Mouse (Mus musculus) cerebellum, postnatal 4 days (tissue): ENCODE measurements at regions not wholly inside any gene's neighbourhood (a gene's known extent, or its start where the extent isn't known, plus 50 kb on each side); places are given as distances from the start of the nearest gene placed in this dataset.

Source experiments
- DNase-seq, 2 experiments: peaks; one replicate each; pipeline ENCODE4 v3.0.0; 2022; ENCODE audit warnings: low spot score in 2 of 2, mixed read lengths in 1 of 2

GRCm38 (mm10) chr16:9514538-9514937, 480.8 kb downstream of the Grin2a start:
- no peak for DNase-seq
